Mouse (Mus musculus) lung, postnatal 4 days (tissue): ENCODE measurements around the gene Calhm3.

Experiments
- DNase-seq, 2 experiments: peaks; one replicate each; pipeline ENCODE4 v3.0.0; 2021

Gene Calhm3

GRCm38 (mm10) chr19:47104641-47105271 is 52.8 kb downstream of the Calhm3 start:
- DNase-seq, result no peak
